Mouse (Mus musculus) CD4-positive, CD25-positive, alpha-beta regulatory T cell, adult 4 months (primary cell): ENCODE measurements around the gene Ppp1ca. TPM values are rescaled to one million over a fixed set of nuclear protein-coding genes. Genes with fewer than 3 reads are reported as not detected.

Experiments used
- ATAC-seq: one replicate; pipeline ENCODE4 v1.8.0; 2017
- polyA plus RNA-seq, 2 experiments: library from polyadenylated mRNA; unstranded; fragments of 100-300 nt; shearing (Covaris generic); gene quantifications; one replicate each; pipeline ENCODE4 v1.2.1; 2017

Ppp1ca gene
- polyA plus RNA-seq, 2 experiments from 2014 or later: 835 to 936 TPM

GRCm38 (mm10) chr19:4187303-4187702 is 4.6 kb upstream of the Ppp1ca start:
- ATAC-seq: no peak

DNA sequence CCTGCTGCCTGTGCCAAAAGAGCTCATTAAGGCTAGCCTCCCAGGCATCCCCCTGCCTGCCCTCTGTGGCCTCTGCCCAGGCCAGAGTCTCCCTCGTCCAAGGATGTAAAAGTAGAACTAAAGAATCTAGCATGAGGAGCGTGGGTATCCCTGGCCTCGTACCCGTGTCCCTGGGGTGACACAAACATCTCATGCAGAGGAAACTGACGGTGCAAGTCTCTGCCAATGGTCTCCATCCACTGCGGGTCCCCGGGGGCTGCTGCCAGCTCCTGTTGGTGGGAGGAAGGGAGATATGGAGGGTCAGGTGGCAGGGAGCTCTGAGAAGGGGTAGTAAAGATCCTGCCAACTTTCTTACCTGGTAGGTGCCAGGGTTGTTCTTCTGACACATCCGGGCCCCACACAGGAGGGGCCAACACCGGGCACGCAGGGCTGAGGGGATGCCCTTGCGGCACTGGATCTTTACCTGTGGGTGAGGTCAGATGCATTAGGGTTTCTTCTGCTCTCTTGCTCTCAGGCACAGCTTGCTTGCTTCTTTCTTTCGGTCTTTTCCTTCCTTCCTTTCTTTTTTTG is 2.7 kb upstream of the Ppp1ca start:
- no peak for ATAC-seq

DNA sequence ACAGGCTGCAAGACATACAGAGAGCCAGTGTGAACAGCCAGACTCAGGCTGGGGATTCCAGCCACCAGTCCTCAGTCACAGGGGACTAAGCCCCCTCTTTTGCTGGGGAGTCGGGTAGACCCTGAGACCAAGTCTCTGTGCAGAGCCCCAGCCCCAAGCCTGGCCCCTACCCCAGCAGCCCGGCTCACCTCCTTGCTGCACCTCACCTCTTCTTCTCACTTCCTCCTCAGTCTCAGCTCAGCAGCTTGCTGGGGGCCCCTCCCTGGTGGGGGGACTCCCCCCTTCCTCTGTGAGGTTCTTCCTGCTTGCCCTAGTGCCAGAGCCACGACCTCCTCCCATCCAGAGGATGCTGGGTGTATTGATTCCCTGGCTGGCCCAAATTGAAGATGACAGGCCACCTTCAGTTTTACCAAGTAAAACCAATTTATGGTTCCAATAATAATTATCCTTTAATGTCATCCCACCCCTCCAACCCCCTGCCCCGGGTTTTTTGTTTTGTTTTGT is 982 bp upstream of the Ppp1ca start, which contains the start of gene Tbc1d10c:
Gene Tbc1d10c (minus strand): TSS at position 454 of the 504 bp plus-strand sequence.
- peak; percentile 65 for ATAC-seq

DNA sequence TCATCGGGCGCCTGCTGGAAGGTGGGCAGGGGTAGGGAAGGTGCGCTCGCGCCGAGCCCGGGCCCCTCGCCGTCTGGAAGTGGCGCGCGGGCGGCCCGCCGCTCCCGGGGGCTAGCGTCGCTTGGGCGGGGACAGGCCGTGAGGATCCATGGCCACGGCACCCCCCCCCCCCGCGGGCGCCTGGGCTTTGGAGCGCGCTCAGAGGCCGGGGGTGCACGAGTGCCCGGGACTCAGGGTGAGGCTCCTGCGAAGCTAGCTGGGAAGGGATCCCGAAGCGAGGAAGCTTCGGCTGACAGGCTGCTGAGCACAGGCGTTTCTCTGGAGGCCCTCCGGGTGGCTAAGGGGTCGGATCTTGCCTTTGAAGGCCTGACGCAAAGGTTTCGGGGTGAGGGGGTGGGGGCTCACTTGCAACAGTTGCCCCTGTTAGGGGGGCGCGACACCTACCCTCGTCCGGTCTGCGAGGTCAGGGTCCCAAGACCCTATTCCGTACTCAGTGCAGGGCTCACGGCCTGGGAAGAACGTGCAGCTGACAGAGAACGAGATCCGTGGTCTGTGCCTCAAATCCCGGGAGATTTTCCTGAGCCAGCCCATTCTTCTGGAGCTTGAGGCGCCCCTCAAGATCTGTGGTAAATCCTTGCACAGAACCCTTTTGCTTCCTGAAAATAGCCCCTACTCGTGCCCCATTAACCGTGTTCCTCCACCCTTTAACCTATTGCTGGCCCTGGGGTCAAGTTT is 553 bp downstream of the Ppp1ca start:
- ATAC-seq: peak; percentile 1

DNA sequence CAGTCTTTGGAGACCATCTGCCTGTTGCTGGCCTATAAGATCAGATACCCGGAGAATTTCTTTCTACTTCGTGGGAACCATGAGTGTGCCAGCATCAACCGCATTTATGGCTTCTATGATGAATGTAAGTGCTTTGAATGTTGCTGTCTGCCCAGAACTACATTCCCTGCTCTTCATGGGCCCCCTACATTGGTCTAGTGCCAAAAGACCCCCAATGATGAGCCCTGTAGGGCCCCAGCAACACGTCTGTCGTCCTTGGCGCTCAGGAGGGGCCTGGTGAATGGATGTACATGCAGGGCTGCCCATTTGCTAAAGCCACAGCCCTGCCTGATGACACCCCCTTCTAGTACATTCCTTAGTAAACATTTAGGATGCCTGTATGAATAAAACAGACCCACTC is 1.3 kb downstream of the Ppp1ca start:
- ATAC-seq: no peak

DNA sequence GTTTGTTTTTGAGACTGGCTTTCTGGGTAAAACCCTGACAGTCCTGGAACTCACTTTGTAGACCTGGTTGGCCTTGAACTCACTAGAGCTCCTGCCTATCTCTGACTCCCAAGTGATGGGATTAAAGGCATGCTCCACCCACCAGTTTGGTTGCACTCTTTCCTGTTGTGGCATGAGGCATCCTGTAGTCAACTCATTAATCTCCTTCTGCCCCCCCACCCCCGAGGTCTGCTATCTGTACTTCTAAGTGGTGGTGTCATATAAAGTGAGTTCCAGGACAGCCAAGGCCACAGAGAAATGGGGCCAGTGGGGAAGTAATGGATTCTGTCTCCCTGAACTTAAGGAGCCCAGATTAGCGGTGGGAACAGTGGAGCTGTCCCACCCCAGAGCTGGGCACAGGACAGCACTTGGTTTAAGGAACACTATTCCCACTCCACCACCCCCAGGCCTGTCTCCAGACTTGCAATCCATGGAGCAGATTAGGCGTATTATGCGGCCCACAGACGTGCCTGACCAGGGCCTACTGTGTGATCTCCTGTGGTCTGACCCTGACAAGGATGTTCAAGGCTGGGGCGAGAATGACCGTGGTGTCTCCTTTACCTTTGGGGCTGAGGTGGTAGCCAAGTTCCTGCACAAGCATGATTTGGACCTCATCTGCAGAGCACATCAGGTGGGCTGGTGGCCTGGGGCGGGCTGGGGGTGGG is 2.3 kb downstream of the Ppp1ca start:
- no peak for ATAC-seq

- no peak for ATAC-seq
Observed at GRCm38 (mm10) chr19:4194776-4195650, 3.1 kb downstream of the Ppp1ca start.

GRCm38 (mm10) chr19:4196048-4196447 is 4.2 kb downstream of the Ppp1ca start:
- ATAC-seq: no peak

GRCm38 (mm10) chr19:4196548-4196947 is 4.7 kb downstream of the Ppp1ca start:
- ATAC-seq: no peak

DNA sequence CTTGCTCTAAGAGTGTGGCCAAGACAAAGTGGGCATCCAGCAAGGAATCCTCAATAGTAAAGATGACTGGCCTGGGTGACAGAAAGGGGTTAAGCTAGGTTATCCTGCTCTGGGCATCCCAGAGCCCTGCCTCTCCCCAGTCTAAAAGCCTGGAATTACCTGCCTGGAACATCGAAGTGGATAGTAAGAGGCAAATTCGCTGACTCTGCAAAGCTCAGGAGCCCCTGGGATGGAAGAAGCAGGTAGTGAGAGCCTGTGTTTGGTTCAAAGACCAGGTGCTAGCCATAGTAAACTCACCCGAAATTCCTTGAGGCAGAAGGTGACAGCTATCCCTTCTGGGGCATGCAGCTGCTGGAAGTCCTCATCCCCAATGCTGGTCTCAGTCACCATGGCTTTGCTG is 5.3 kb downstream of the Ppp1ca start:
- no peak for ATAC-seq

- ATAC-seq: peak; percentile 75
Observed at GRCm38 (mm10) chr19:4201291-4201909, 9.5 kb downstream of the Ppp1ca start, which contains the start of gene Rad9a. TSS of gene Rad9a (minus strand) at chr19:4201662.

DNA sequence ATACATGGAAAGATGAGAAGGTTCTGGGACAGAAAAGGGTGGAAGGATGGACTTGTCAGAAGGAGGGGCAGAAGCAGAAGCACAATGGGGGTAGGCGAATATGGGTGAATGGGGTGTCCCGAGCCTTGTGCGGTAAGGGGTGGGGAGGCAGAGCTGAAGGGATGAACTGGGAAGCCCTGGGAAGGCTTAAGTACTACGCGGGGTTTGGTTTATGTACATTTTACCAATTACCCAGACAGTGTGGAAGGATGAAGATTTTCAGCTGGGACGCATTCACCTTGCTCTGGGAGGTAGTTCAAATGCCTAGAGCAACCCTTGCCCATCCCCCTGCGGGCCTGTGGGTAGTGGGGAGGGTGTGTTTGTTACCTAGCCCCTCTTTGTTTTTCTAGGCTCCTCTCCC is 10.3 kb downstream of the Ppp1ca start:
- no peak for ATAC-seq

DNA sequence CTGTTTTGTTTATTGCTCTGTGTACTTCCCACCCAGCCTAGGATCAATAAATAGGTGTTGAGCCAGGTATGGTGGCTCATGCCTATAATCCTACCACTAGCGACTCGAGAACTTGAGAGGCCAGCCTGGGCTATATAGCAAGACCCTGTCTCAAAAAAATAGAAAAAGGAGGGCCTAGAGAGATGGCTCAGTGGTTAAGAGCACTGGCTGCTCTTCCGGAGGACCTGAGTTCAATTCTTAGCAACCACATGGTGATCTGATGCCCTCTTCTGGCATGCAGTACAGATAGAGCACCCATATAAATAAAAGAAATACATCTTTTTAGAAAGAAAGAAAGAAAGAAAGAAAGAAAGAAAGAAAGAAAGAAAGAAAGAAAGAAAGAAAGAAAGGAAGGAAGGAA is 11.3 kb downstream of the Ppp1ca start:
- ATAC-seq: peak; percentile 50

DNA sequence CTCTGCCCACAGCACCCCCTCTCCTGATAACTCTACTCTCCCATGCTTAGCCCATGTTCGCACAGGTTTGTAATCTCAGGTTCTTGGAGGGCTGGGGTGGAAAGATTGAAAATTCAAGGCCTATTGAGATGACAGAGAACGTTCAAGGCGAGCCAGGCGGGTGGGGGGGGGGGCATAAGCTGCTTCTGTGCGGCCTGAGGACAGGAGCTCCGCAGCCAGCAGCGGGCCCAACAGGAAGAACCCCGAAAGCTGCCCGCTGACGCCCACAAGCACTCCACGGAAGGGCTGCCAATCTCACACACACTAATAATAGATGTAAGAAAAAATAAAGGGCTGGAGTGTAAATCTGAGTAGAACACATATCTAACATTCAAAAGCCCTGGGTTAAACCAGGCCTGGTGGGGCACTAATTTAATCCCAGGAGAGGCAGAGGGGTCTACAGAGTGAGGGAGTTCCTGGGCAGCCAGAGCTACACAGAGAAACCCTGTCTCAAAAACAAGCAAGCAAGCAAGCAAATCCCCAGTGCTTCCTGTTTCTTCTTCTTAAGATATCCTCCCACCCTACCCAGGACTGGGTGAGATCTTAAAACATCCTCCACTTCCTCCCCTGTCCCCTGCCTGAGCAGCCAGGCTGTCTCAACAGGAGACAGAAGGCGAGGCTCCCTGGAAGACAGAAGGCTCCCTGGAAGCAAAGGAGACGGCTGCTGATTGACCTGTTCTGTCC is 11.9 kb downstream of the Ppp1ca start:
- peak; percentile 59 for ATAC-seq

- ATAC-seq: no peak
Observed at GRCm38 (mm10) chr19:4204889-4205288, 13.0 kb downstream of the Ppp1ca start.

GRCm38 (mm10) chr19:4206971-4207370 is 15.1 kb downstream of the Ppp1ca start:
- ATAC-seq: no peak

DNA sequence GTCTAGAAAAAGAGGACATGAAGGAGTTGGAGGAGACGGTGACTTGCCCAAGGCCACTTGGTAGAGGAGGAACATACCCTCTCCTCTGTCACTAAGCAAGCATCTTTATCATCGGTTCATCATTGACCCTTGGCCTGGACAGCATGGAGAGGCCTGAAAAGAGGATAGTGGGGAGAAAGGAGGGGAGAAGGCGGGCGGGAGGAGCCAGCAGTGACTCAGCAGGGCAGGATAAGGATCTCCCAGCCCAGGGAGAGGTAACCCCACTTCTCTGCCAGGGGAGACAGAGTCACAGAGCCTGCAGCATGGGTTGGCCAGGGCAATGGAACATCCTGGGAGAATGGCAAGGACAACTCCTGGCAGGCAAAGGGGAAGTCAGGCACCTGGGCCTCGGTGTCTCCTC is 16.7 kb downstream of the Ppp1ca start:
- no peak for ATAC-seq

DNA sequence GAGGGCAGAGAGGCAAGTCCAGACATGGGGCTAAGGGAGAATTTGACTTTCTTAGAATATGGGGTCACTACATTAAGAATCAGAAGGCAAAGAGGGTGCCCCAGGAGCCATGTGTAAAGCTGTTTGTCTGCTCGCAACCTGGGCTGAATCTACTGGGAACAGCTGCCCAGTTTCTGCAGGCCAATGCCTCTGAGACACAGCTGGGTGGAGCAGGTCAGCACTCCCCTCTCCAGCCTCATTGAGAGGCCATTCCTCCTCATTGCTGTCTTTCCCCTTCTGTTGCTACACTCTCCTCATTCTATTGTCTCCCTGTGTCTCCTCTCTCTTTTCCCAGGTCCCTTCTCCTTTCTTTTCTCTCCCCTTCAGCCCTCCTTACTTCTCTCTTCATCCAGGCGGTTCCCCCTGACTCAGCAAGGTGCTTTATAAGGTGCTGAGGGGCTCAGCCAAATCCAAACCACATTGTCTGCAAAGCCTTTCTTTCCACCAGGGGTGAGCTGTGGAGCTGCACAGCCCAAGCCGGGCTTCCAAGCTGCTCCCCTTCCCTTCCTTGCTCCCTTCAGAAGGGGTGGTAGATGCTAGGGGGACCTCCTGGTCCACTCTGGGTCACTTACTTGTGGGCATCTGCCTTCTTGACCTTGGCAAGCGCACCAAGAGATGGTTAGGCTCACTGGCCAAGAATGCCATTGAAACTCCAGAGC is 20.2 kb downstream of the Ppp1ca start:
- ATAC-seq: no peak

- no peak for ATAC-seq
Observed at GRCm38 (mm10) chr19:4213524-4213974, 21.7 kb downstream of the Ppp1ca start.

DNA sequence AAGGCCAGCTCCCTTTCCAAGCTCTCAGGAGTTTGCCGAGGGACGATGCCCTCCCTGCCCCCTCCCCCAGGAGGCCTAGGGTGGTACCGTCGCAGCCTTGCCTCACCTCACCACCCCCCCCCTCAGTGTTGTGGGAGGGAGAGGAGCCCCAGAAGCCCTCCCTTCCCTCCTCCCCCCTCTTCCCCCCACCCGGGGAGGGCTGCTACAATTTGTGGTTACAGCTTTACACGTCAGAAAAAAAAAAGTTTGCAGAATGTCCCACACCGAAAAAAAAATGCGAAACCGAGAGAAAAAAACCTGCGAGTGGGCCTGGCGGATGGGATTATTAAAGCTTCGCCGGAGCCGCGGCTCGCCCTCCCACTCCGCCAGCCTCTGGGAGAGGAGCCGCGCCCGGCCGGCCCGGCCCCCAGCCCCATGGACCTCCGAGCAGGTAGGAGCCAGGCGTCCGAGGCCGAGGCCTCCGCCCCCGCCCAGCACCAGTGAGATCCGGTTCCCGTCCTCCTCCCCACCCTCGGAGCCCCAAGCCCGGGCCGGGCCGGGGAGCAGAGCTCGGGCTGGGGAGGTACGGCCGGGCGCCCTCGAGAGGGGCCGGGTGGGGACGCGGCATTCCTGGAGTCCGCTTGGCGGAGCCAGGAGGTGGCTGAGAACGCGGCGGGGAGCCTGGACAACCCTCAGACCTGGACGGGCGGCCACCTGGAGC is 22.4 kb downstream of the Ppp1ca start, which contains the start of the genes Clcf1 and AC109138.7:
Gene Clcf1 (plus strand): TSS at position 168 of the 700 bp plus-strand sequence.
Gene AC109138.7 (plus strand): TSS at position 287 of the 700 bp plus-strand sequence.
- ATAC-seq: peak; percentile 75
